Mouse (Mus musculus) layer of hippocampus, postnatal 10 days (tissue): ENCODE measurements around the gene Jsrp1. TPM values are rescaled to one million over a fixed set of nuclear protein-coding genes. Genes with fewer than 3 reads are reported as not detected.
A peak's percentile ranks its signal among the peaks of the same experiment; 100 is the strongest.

Source experiments
- DNase-seq, 2 experiments: peaks; one replicate each; pipeline ENCODE4 v3.0.0; 2021; ENCODE audit warnings: low spot score in 2 of 2
- total RNA-seq, 2 experiments: library from RNA; stranded (reverse); gene quantifications; 2 replicates each; pipeline ENCODE4 v1.2.3; 2021

The Jsrp1 gene
- total RNA-seq, 2 experiments from 2014 or later = 1.4 TPM

- no peak for DNase-seq
These were observed 20.1 kb downstream of the Jsrp1 start for GRCm38 (mm10) chr10:80793033-80793784.

GRCm38 (mm10) chr10:80792175-80793032 lies 20.9 kb downstream of the Jsrp1 start:
- DNase-seq = peak in 1 of 2 experiments; percentile 39

DNA sequence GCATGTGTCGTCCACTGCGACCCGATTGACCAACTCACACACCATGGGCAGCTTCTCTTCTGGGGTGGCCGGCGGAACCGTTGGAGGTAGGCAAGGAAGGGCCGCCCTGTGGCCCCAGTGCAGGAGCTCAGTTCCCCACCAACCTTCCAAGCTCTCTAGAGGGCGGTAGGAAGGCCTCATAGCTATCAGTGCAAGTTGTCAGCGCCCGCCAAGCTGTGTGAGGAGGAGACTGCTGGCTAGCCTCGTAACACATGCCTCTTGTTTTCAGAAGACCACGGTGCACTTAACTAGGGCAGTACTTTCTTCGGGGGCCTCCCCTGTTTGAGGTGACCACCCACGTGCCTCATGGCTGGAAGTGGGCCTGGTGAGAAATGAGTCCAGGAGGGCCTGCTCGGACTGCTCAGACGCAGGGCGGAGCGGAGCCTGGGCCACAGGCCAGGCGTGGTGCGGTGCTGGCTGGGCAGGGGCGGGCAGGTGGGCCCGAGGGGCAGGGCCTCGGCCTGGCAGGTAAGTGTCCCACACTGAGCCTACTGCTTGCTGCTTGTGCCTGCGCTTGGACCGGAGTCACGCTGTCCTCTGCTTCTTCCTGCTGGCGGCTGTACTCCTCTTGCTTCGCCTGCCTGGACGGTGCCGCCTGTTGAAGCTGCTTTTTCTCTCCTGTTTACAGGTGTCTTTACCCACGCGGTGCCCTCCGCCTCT lies 21.7 kb downstream of the Jsrp1 start:
- no peak for DNase-seq

DNA sequence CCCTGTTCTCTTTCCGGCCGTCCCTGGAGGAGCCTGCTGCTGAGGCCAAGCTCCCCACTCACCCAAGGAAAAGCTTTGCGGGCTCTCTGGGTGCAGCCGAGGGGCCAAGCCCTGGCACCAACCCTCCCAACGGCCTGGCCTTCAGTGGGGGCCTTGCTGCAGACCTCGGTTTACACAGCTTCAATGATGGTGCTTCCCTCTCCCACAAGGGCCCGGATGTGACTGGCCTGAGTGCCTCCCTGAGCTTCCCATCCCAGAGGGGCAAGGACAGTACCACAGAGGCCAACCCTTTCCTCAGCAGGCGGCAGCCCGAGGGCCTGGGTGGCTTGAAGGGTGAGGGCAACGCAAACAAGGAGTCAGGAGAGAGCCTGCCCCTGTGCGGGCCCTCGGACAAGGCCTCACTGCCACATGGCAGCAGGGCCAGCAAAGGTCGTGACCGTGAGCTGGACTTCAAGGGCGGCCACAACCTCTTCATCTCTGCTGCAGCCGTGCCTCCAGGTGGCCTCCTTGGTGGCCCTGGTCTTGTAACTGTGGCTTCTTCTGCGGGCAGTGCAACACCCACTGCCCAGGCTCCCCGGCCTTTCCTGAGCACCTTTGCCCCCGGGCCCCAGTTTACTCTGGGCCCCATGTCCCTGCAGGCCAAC lies 22.4 kb downstream of the Jsrp1 start:
- DNase-seq = no peak

GRCm38 (mm10) chr10:80787517-80787916 lies 25.8 kb downstream of the Jsrp1 start:
- DNase-seq = no peak

GRCm38 (mm10) chr10:80785963-80786362 lies 27.3 kb downstream of the Jsrp1 start:
- no peak for DNase-seq

DNA sequence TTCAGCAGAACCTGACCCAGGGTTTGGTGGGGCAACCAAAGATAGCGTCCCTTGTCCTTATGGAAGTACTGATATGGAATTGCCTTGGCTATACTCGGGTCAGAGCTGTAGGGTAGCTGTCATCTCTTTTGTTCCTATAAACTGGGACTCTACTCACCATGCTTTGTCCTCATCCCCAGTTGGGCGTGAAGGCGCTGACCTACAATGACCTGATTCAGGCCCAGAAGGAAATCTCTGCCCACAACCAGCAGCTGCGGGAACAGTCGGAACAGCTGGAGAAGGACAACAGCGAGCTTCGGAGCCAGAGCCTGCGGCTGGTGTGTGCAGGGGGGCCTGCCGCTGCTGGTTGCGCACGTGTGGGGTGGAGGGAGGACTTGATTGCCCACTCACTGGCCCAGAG lies 28.4 kb downstream of the Jsrp1 start:
- DNase-seq = no peak

DNA sequence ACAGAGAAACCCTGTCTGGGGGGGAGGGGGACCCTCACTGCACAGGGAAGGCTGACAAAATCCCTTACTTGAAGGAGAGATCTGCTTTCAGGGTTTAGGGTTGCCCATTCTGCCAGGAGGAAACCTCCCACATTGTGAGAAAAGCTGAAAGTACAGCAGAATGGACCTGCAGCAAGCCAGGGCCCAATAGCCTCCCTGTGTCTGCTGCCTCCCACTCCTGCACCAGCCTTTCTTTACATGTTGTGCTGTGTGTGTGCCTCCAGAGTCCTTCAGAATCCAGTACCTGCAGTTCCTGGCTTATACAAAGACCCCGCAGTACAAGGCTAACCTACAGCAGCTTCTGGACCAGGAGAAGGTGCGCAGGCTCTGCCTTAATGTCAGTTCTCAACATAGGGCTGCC lies 29.0 kb downstream of the Jsrp1 start:
- no peak for DNase-seq

DNA sequence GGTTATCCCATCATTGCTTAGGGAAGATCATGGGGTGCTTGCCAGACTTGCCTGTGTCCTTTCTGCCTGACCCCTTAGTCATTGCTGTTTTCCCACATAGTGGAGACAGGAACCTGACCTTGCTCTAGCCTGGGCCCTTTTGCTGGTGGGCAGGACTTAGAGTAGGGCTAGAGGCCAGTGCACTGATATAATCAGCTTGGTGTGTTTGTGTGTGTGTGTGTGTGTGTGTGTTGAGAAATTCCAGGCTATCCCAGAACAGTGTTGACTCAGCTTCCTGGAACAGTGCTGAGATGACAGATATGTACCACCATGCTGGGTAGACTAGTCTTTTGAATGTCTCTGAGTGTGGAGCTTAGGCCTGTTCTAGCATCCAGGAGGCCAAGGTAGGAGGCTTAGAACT lies 33.7 kb downstream of the Jsrp1 start:
- DNase-seq = no peak

GRCm38 (mm10) chr10:80777123-80777522 lies 36.2 kb downstream of the Jsrp1 start:
- DNase-seq = no peak

DNA sequence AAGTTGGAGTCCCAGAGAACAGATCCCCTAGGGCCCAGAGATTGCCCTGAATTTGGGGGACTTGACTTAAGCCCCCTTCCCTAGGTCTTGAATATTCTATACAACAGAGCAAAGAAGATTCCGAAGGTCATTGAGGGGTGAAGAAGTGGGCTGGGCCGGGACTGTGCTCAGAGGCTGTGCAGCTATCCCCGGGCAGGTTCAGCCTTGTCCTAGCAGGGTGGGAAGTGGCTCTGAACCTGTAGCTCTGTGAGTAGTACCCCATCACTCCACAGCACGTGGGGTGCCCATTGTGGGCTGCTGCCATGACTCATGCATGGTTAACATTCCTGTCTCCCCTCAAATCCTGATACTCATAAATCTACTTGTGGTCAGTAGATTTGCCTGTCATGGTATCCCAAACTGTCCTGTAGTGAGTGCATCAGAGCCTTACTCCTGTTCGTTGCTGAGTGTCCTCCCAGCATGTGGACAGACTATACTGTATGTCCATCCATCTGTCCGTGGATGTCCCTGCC lies 36.9 kb downstream of the Jsrp1 start:
- no peak for DNase-seq

DNA sequence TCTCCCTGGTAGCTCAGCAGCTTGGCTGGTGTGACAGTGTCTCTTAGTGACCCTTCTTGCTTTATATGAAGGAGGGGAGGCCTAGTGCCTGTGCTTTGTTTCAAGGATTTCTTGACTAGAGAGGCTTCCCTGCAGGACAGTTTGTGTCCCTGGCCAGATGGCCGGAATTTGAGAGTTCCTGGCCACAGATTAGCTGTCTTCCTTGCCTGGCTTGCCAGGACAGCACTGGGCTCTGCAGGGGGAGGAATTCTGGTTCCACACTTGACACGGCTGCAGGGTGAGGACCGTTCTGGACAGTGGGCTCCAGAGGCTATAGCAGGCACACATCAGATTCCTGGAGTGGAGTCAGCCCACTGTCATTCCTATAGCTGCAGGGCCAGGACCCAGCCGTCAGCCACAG lies 37.6 kb downstream of the Jsrp1 start:
- no peak for DNase-seq

DNA sequence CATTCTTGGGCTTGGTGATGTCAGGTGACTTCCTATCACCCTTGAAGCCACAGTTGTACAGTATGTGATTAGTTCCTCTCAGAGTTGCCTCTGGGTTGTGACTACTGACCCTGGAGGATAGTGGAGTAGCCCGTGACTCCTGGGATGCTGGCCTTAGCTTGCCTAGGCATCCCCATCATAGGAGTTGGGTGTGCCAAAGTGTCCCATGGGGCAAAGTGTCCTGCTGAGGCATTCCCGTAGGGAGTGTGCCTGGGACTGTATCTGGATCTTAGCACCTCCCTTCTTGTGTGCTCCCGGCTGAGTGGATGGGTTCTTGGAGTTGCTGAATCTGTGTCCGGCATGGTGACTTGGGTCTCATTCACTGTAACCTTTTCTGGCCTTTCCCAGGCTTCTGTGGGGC lies 38.3 kb downstream of the Jsrp1 start:
- no peak for DNase-seq

DNA sequence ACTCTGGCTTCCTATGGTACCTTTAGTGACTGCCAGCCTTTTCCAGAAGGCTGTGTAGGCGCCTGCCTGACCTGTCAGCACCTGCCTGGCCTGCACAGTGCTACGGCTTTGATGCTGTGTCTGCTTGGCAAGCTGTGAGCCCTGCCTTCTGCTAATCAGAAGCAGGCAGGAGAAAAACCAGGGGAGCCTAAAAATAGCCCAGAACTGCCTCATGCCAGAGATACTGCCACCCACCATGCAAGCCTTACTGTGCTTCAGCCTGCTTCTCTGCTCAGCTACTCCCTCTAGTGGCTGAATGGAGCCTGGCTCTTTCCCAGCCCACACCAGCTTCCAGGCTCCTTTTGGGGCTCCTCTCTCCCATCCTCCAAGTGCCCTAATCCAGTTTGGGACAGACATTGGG lies 38.7 kb downstream of the Jsrp1 start:
- peak; percentile 90 for DNase-seq

GRCm38 (mm10) chr10:80773816-80774215 lies 39.5 kb downstream of the Jsrp1 start:
- no peak for DNase-seq

DNA sequence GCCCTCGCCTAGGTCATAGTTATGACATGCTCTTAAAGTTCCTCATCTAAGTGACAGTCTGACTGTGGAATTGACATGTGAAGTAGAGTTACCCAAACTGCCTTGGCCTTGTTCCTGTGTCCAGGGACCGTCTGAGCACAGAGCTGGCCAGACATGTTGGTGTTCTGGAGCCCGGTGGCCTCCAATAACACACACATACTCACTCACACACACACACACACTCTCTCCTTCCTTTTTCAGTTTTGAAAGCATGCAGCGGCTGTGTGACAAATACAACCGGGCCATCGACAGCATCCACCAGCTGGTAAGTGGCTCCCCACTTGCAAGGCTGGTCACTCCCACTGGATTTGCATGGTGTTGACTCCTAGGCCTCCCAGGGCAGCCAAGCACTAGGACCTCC lies 44.9 kb downstream of the Jsrp1 start:
- no peak for DNase-seq

DNA sequence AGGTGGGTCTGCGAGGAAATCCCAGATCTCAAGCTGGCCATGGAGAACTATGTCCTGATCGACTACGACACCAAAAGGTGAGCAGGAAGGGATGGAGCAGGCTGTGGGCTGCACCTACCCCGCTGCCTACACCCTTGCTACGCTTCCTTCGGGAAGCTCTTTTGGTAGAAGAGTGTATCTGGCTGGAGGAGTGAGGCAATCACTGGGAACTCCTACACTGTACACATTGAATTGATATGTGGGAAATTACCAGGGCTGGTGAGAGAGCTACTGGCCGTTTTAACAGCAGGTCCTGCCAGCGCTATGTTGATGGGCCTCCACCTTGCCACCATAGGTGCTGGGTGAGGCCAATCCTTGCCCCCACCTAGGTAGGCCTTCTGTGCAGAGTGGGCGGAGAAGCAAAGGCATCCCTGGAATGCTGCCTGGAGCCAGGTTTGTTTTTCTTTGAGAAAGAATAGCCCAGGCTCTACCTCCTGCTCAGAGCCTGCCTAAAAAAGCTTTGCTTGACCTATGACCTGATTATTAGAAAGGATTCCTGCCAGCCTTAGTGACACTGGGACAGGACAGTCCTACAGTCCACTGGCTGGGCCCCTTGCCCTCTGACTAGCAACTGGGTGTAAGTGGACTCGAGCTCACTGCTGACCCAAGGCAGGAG lies 47.0 kb downstream of the Jsrp1 start:
- no peak for DNase-seq

DNA sequence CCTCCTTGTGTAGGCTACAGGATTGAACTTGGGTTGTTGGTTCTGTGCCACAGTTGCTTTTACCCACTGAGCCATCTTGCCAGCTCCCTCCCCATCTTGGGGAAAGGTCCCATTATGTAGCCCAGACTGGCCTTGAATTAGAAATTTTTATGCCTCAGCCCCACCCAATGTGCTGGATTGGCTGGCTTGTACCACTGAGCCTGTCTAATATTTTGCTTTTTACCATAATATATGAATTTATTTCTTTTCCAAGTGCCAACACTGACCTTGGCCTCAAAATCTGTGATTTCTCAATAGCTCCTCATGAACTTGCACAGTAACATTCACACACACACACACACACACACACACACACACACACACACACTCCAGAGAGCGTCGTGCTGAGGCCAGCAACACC lies 47.6 kb downstream of the Jsrp1 start:
- DNase-seq = no peak

GRCm38 (mm10) chr10:80763502-80763901 lies 49.8 kb downstream of the Jsrp1 start:
- no peak for DNase-seq

DNA sequence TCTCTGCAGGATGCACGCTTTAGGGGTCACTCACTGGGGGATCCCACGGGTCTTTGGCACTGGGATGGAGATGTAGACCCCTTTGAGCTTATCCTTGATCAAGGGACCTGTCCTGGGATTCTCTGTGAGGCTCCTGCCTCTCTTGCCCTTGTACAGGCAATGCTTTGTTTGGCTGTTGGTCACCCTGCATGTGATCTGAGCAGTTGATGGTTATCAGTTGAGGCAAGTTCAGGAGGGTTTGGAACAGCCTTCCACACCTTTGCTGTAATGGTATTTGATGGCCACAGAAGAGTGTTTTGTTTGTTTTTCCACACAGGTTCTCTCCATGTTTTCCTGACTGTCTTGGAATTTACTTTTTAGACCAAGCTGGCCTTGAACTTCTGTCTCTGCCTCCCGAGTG lies 51.5 kb downstream of the Jsrp1 start:
- DNase-seq = no peak
